Mouse (Mus musculus) midbrain, postnatal 0 days (tissue): Measurements from ENCODE around the gene Mrpl9. TPM values are rescaled to one million over a fixed set of nuclear protein-coding genes. Genes with fewer than 3 reads are reported as not detected.
A peak's percentile ranks its signal among the peaks of the same experiment; 100 is the strongest.

Experiments used
- ATAC-seq: fragments of 200-750 bp; cut with Nextera tagmentation; 2 replicates; pipeline ENCODE4 v1.8.0; 2017; ENCODE audit warnings: moderate number of reproducible peaks, mild to moderate bottlenecking, moderate TSS enrichment, moderate library complexity; ENCODE audit not compliant: low FRiP score
- DNase-seq: peaks from one replicate; pipeline ENCODE4 v3.0.0-alpha.2; 2015; ENCODE audit warnings: low spot score
- H3K27ac ChIP-seq: fragments of 300-500 bp; sonication (generic); 2 replicates; pipeline ENCODE4 v1.5.1; 2014; ENCODE audit warnings: low read depth, mild to moderate bottlenecking, low read length, mixed read lengths
- H3K27me3 ChIP-seq: fragments of 300-500 bp; sonication (generic); 2 replicates; pipeline ENCODE4 v1.6.1; 2014; ENCODE audit warnings: low read length, control low read depth, mixed read lengths; ENCODE audit not compliant: insufficient read depth
- H3K36me3 ChIP-seq: fragments of 300-500 bp; sonication (generic); 2 replicates; pipeline ENCODE4 v1.6.1; 2014; ENCODE audit warnings: low read length, control low read depth, mixed read lengths; ENCODE audit not compliant: insufficient read depth
- H3K4me1 ChIP-seq: fragments of 300-500 bp; sonication (generic); 2 replicates; pipeline ENCODE4 v1.6.1; 2014; ENCODE audit warnings: mild to moderate bottlenecking, control low read depth, antibody characterized with exemption, low read length, mixed read lengths; ENCODE audit not compliant: insufficient read depth
- H3K4me2 ChIP-seq: fragments of 300-500 bp; sonication (generic); 2 replicates; pipeline ENCODE4 v1.6.1; 2014; ENCODE audit warnings: low read depth, mild to moderate bottlenecking, low read length, mixed read lengths; ENCODE audit not compliant: poor library complexity, severe bottlenecking
- H3K4me3 ChIP-seq: fragments of 300-500 bp; sonication (generic); 2 replicates; pipeline ENCODE4 v1.5.1; 2014; ENCODE audit warnings: low read depth, mild to moderate bottlenecking, low read length, moderate library complexity
- H3K9ac ChIP-seq: fragments of 300-500 bp; sonication (generic); replicated peaks from 2 replicates; pipeline ENCODE4 v1.6.1; 2014; ENCODE audit warnings: mild to moderate bottlenecking, low read length, moderate library complexity, mixed read lengths; ENCODE audit not compliant: poor library complexity, severe bottlenecking
- H3K9me3 ChIP-seq: fragments of 300-500 bp; sonication (generic); 2 replicates; pipeline ENCODE4 v1.6.1; 2016; ENCODE audit warnings: low read length, control low read depth
- CTCF ChIP-seq: IDR thresholded peaks from 2 replicates; pipeline ENCODE4 v1.5.1; 2016; ENCODE audit warnings: antibody characterized with exemption, mild to moderate bottlenecking
- WGBS: fragments of 180-500 bp; shearing (Covaris S2); extraction: QIAGEN DNeasy Blood & Tissue Kit; methylation state at CpG from one replicate; pipeline ENCODE4 v1.1.7; 2014; 5-methylcytosine and 5-hydroxymethylcytosine counted together
- polyA plus RNA-seq: library from polyadenylated mRNA; unstranded; fragments of >200 nt; fragmentation: Nextera tagmentation; extraction: Ambion mirVana; gene quantifications from 2 replicates; pipeline ENCODE4 v1.2.1, GENCODE M21; 2015
- total RNA-seq: library from RNA; depleted of rRNA; stranded (reverse); fragments of >200 nt; gene quantifications from 2 replicates; pipeline ENCODE4 v1.2.3, GENCODE M21; 2014

Gene Mrpl9
- total and polyA plus RNA-seq, 2 experiments from 2014 or later = 56.1 to 56.8 TPM

- no peak for DNase-seq
- Histone ChIP-seq H3K27me3 (no peaks in the 10 kb centered on the region), H3K9ac (no peak overlapping the region), H3K4me3 (no peak overlapping the region), H3K4me1 (no peaks in the 10 kb centered on the region), H3K27ac (no peak overlapping the region), H3K9me3 (no peaks in the 10 kb centered on the region), H3K4me2 (no peak overlapping the region), H3K36me3 (peaks cover 27% of the 10 kb centered on the region)
- TF ChIP-seq CTCF = no peak
- 85% methylated on average over 2 of the region's 2 CpGs for WGBS
- no peak for ATAC-seq
These were observed 6.3 kb downstream of the Mrpl9 start for GRCm38 (mm10) chr3:94449377-94449776.

GRCm38 (mm10) chr3:94456529-94457000, 13.4 kb downstream of the Mrpl9 start:
- Histone ChIP-seq H3K4me2 (peak overlapping the region; percentile 41), H3K9me3 (no peaks in the 10 kb centered on the region), H3K9ac (peak overlapping the region; percentile 44; the same call in 1 of the 2 replicates), H3K27ac (peak overlapping the region; percentile 57; the same call in 1 of the 2 replicates), H3K27me3 (no peaks in the 10 kb centered on the region), H3K4me3 (peak overlapping the region; percentile 38), H3K4me1 (no peaks in the 10 kb centered on the region), H3K36me3 (no peaks in the 10 kb centered on the region)
- peak; percentile 87 for TF ChIP-seq CTCF
- DNase-seq (peak; percentile 98), ATAC-seq (peak; percentile 87)
- WGBS = under 1% methylated on average over 12 of the region's 12 CpGs

GRCm38 (mm10) chr3:94457055-94457454, 13.9 kb downstream of the Mrpl9 start:
- WGBS = 55% methylated on average over 3 of the region's 3 CpGs
- Histone ChIP-seq H3K27ac (peak overlapping the region; percentile 57; the same call in 1 of the 2 replicates), H3K9me3 (no peaks in the 10 kb centered on the region), H3K4me3 (peak overlapping the region; percentile 38; the same call in 1 of the 2 replicates), H3K4me1 (no peaks in the 10 kb centered on the region), H3K27me3 (no peaks in the 10 kb centered on the region), H3K4me2 (no peak overlapping the region), H3K36me3 (no peaks in the 10 kb centered on the region), H3K9ac (peak overlapping the region; percentile 44; the same call in 1 of the 2 replicates)
- no peak for TF ChIP-seq CTCF
- ATAC-seq = peak; percentile 33
- DNase-seq = no peak

DNA sequence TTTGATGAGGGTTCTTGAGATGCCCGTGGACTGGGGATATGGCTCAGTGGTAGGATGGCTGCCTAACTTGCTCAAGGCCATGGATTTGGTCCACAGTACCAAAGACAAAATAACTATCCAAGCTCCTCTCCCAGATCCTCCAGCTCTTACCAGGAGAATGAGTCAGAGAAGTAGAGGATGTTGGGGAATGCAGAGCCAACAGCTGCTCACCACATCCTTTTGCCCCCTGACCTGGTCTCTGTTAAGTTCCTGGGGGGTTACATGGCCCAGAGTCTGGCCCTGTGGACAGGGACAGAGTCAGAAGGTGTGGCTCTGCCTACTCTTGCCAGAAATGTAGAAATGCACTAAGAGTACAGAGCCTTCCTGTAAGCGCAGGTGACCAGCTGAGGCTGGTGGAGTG, 16.7 kb downstream of the Mrpl9 start:
- Histone ChIP-seq H3K9me3 (no peaks in the 10 kb centered on the region), H3K9ac (no peak overlapping the region)
- WGBS = 95% methylated on average over 2 of the region's 2 CpGs

GRCm38 (mm10) chr3:94463926-94464578, 20.9 kb downstream of the Mrpl9 start:
- no peak overlapping the region for H3K9ac ChIP-seq
- peak overlapping the region; percentile 79 for H3K27ac ChIP-seq
- 28% methylated on average over 11 of the region's 11 CpGs for WGBS
- no peak overlapping the region for H3K4me2 ChIP-seq
- H3K4me3 ChIP-seq = no peak overlapping the region
- H3K9me3 ChIP-seq = no peaks in the 10 kb centered on the region
- no peaks in the 10 kb centered on the region for H3K27me3 ChIP-seq
- no peak for TF ChIP-seq CTCF
- no peaks in the 10 kb centered on the region for H3K36me3 ChIP-seq
- peaks cover 21% of the 10 kb centered on the region for H3K4me1 ChIP-seq
- DNase-seq (peak; percentile 82), ATAC-seq (peak; percentile 80)

More for the DNA sequence above, 16.7 kb downstream of the Mrpl9 start:
- ATAC-seq (no peak), DNase-seq (no peak)
- H3K36me3 ChIP-seq = no peaks in the 10 kb centered on the region
- peaks cover 10% of the 10 kb centered on the region for H3K4me1 ChIP-seq
- H3K4me3 ChIP-seq = no peak overlapping the region
- no peaks in the 10 kb centered on the region for H3K27me3 ChIP-seq
- TF ChIP-seq CTCF = no peak
- H3K4me2 ChIP-seq = no peak overlapping the region
- H3K27ac ChIP-seq = no peak overlapping the region
